Mouse (Mus musculus): Measurements from ENCODE around the gene Abhd10. TPM values are rescaled to one million over a fixed set of nuclear protein-coding genes. Genes with fewer than 3 reads are reported as not detected.
A peak's percentile ranks its signal among the peaks of the same experiment; 100 is the strongest.

Abhd10 gene
- polyA plus RNA-seq, 1 experiment from 2014 or later, result 29.3 TPM

DNA sequence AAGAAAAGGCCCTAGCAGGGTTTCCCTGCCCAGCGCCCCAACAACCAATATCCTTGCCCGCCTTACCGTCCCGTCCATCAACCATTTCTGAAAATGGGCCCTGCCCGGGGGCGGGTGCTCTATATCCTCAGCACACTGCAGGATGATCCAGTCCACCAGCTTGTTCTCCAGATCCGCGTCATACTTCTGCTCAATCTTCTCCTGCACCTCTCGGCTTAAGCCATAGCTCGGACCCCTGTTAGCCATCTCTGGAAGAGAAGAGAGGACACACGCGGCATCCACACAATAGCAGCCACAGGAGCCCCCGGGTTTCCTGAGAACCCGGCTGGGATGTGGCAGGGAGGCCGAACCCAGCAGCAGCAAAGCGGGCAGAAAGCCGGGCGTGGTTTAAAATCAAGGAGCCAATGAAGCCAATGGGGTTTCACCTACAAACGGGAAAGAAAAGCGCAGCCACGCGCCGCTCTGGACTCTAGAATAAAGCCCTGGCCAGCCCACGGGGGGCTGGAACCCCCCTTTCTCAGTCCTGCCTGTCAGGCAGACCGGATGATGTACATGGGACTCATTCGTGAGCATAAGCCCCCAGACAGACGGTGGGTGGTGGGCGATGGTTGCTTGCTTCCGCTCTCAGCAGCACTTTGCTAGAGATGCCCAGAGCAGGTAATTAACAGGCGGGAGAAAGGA, 18.6 kb downstream of the Abhd10 start, which contains the start of gene Tagln3:
Gene Tagln3 (minus strand): TSS at position 548 of the 681 bp plus-strand sequence.
- peak; percentile 44 for ATAC-seq (ENCODE audit: insufficient read depth, low FRiP score, low read depth)
- no peaks in the 10 kb centered on the region for H3K36me3 ChIP-seq
- H3K4me2 ChIP-seq, result peak within 1 kb of the TSS; percentile 92
- H3K27ac ChIP-seq, result no peak within 1 kb of the TSS
- peaks cover 12% of the 10 kb centered on the region; the same call in 1 of the 2 replicates for H3K4me1 ChIP-seq
- H3K4me3 ChIP-seq (replicated peaks), result peak within 1 kb of the TSS; percentile 50
- WGBS, result 2% methylated on average over 30 of the region's 30 CpGs
- no peaks in the 10 kb centered on the region for H3K27me3 ChIP-seq (replicated peaks)
- peak within 1 kb of the TSS; percentile 32; the same call in 1 of the 2 replicates for H3K9ac ChIP-seq
- H3K9me3 ChIP-seq, result no peaks in the 10 kb centered on the region

DNA sequence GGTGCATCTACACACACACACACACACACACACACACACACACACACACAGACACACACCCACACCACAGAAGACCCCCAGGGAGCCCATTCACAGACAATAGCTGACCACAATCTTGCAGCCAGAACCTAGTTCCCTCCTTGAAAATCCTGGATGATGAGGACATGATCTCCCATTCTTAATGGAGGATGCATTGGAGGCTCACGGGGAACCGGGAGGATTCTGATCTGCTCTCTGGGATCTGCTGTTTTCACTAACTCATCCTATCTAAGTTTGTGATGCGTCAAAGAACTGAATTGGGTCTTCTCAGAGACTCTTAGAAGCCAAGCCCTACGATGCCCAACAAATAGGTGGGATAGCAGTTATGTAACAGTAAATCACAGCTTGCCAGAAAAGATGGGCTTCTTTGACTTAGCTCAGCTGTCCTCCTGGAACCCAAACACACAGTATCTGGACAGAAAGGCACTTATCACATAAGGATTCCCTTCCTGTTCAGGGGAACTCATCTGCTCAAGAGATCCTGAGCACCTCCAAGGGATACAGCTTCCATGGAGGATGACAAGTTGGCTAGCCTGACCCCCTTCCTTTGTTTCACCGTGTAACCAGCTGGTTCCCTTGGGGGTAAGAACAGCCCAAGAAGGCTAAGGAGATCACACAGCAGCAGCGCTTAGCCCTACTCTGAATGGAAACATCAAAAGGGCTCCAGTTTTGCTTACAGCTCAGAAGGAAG, 19.4 kb downstream of the Abhd10 start:
- 53% methylated on average over 6 of the region's 6 CpGs for WGBS
- Histone ChIP-seq H3K4me3 (replicated peaks) (peak overlapping the region; percentile 50), H3K4me2 (peak overlapping the region; percentile 92), H3K27me3 (replicated peaks) (no peaks in the 10 kb centered on the region), H3K36me3 (no peaks in the 10 kb centered on the region), H3K4me1 (peaks cover 12% of the 10 kb centered on the region; the same call in 1 of the 2 replicates), H3K27ac (no peak overlapping the region), H3K9me3 (no peaks in the 10 kb centered on the region), H3K9ac (no peak overlapping the region)
- ATAC-seq (ENCODE audit: insufficient read depth, low FRiP score, low read depth), result no peak

- no peaks in the 10 kb centered on the region for H3K27me3 ChIP-seq (replicated peaks)
- no peak overlapping the region for H3K27ac ChIP-seq
- H3K4me2 ChIP-seq, result no peak overlapping the region
- WGBS, result 72% methylated on average over 3 of the region's 3 CpGs
- no peaks in the 10 kb centered on the region for H3K9me3 ChIP-seq
- H3K9ac ChIP-seq, result no peak overlapping the region
- peaks cover 12% of the 10 kb centered on the region; the same call in 1 of the 2 replicates for H3K4me1 ChIP-seq
- H3K4me3 ChIP-seq (replicated peaks), result no peak overlapping the region
- H3K36me3 ChIP-seq, result no peaks in the 10 kb centered on the region
- ATAC-seq (ENCODE audit: insufficient read depth, low FRiP score, low read depth), result no peak
These were observed 20.2 kb downstream of the Abhd10 start for GRCm38 (mm10) chr16:45722460-45722951.

- Histone ChIP-seq H3K36me3 (no peaks in the 10 kb centered on the region), H3K4me1 (peaks cover 12% of the 10 kb centered on the region; the same call in 1 of the 2 replicates), H3K9me3 (no peaks in the 10 kb centered on the region), H3K9ac (no peak overlapping the region), H3K4me2 (no peak overlapping the region), H3K27ac (no peak overlapping the region), H3K27me3 (replicated peaks) (no peaks in the 10 kb centered on the region), H3K4me3 (replicated peaks) (no peak overlapping the region)
- WGBS, result 72% methylated on average over 10 of the region's 10 CpGs
- ATAC-seq (ENCODE audit: insufficient read depth, low FRiP score, low read depth), result no peak
These were observed 22.6 kb downstream of the Abhd10 start for GRCm38 (mm10) chr16:45720022-45720630.

DNA sequence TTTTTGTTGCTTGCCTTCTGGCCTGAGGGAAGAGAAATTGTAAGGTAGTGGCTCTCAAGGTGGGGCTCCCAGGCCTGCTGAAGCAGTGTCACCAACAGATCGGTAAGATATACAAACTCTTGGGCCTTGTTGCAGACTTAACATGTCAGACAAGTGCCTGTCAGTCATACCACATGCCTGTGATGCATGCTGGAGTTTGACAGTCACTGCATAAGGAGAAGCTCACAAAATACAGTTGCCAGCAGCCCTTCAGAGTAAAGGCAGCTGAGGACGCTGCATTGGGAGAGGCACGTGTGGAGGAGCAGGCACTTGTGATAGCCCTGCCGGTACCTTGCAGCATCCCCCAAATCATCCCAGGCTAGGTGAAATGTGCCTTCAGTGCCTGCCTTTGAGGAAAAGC, 24.5 kb downstream of the Abhd10 start:
- no peaks in the 10 kb centered on the region for H3K9me3 ChIP-seq
- ATAC-seq (ENCODE audit: insufficient read depth, low FRiP score, low read depth), result no peak
- 89% methylated on average over 4 of the region's 4 CpGs for WGBS

GRCm38 (mm10) chr16:45714489-45715150, 28.1 kb downstream of the Abhd10 start:
- Histone ChIP-seq H3K4me3 (replicated peaks) (no peak overlapping the region), H3K9ac (no peak overlapping the region), H3K9me3 (no peaks in the 10 kb centered on the region), H3K27ac (no peak overlapping the region), H3K4me2 (no peak overlapping the region), H3K27me3 (replicated peaks) (no peaks in the 10 kb centered on the region), H3K4me1 (no peaks in the 10 kb centered on the region), H3K36me3 (no peaks in the 10 kb centered on the region)
- no peak for ATAC-seq (ENCODE audit: insufficient read depth, low FRiP score, low read depth)
- 75% methylated on average over 5 of the region's 5 CpGs for whole genome bisulfite sequencing

More for the DNA sequence above, 24.5 kb downstream of the Abhd10 start:
- no peak overlapping the region for H3K27ac ChIP-seq
- H3K36me3 ChIP-seq, result no peaks in the 10 kb centered on the region
- H3K9ac ChIP-seq, result no peak overlapping the region
- no peaks in the 10 kb centered on the region for H3K4me1 ChIP-seq
- H3K4me3 ChIP-seq (replicated peaks), result no peak overlapping the region
- no peaks in the 10 kb centered on the region for H3K27me3 ChIP-seq (replicated peaks)
- H3K4me2 ChIP-seq, result no peak overlapping the region

DNA sequence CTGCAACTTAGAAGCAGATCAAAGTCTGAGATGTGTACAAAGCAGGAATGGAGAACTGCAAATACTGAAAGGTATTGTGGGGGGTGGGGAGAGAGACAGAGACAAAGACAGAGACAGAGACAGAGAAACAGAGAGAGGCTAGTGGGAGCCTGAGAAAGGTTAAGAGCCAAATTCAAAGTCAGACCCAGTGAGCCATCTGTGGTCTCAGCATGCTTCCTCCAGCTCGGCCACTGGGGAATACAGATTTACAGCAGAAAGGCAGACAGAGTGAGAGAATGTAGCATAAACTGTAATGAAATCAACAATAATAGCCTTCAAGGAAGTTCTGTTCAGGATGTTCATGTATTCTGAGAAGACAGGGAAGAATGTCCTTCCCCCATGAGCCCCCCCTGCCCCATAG, 28.9 kb downstream of the Abhd10 start:
- H3K27me3 ChIP-seq (replicated peaks), result no peaks in the 10 kb centered on the region
- H3K4me3 ChIP-seq (replicated peaks), result no peak overlapping the region
- no peak for ATAC-seq (ENCODE audit: insufficient read depth, low FRiP score, low read depth)
- no peaks in the 10 kb centered on the region for H3K36me3 ChIP-seq
- H3K9ac ChIP-seq, result no peak overlapping the region
- H3K9me3 ChIP-seq, result no peaks in the 10 kb centered on the region
- no peak overlapping the region for H3K4me2 ChIP-seq
- 82% methylated on average over 1 of the region's 1 CpGs for WGBS
- H3K27ac ChIP-seq, result no peak overlapping the region
- H3K4me1 ChIP-seq, result no peaks in the 10 kb centered on the region

- Histone ChIP-seq H3K4me1 (no peaks in the 10 kb centered on the region), H3K36me3 (no peaks in the 10 kb centered on the region), H3K4me2 (no peak overlapping the region), H3K9me3 (no peaks in the 10 kb centered on the region), H3K27ac (no peak overlapping the region), H3K27me3 (replicated peaks) (no peaks in the 10 kb centered on the region), H3K4me3 (replicated peaks) (no peak overlapping the region), H3K9ac (no peak overlapping the region)
- ATAC-seq (ENCODE audit: insufficient read depth, low FRiP score, low read depth), result no peak
- WGBS, result 77% methylated on average over 5 of the region's 5 CpGs
These were observed 29.5 kb downstream of the Abhd10 start for GRCm38 (mm10) chr16:45713261-45713660.

DNA sequence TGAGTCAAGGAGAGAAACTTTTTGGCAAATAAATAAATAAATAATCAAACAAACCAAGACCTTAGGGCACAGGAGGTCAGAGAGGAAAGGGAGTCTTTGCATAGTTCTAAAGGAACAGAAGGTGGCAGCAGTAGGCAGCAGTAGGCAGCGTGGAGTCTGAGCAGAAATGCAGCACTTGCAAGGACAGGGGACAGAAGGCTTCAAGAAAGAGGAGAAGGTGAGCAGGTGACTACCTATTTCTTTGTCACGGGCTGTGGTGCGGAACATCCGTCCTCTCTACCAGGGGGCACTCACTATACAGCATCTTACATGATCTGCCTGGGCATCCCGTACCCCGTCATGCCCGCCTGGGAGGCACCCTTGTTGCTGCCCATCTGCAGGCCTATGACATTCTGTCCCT, 31.5 kb downstream of the Abhd10 start:
- no peak overlapping the region for H3K4me2 ChIP-seq
- no peak overlapping the region for H3K4me3 ChIP-seq (replicated peaks)
- no peaks in the 10 kb centered on the region for H3K4me1 ChIP-seq
- no peaks in the 10 kb centered on the region for H3K9me3 ChIP-seq
- no peak overlapping the region for H3K9ac ChIP-seq
- H3K36me3 ChIP-seq, result no peaks in the 10 kb centered on the region
- no peak overlapping the region for H3K27ac ChIP-seq
- WGBS, result 70% methylated on average over 7 of the region's 7 CpGs
- H3K27me3 ChIP-seq (replicated peaks), result no peaks in the 10 kb centered on the region
- no peak for ATAC-seq (ENCODE audit: insufficient read depth, low FRiP score, low read depth)

DNA sequence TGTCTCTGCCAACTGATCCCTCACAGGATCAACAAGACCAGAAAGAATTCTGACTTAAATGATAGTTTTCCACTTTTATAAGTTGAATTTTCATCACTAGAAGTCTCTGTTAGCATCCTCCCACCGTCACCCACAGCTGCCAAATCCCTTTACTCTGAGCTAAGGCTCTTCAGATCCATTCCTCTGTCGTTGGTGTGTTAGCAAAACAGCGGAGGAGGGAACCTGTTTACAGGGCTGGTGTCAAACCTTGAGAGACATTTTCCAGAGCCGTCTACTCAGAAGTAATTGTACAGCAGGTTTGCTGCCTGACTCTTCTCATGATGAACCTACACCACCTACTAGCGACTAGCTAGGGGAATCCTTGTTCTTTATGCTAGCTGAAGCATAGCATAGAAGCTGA, 43.5 kb downstream of the Abhd10 start:
- Histone ChIP-seq H3K4me2 (no peak overlapping the region), H3K27me3 (replicated peaks) (no peaks in the 10 kb centered on the region), H3K27ac (no peak overlapping the region), H3K4me1 (no peaks in the 10 kb centered on the region), H3K9me3 (no peaks in the 10 kb centered on the region), H3K9ac (no peak overlapping the region), H3K36me3 (no peaks in the 10 kb centered on the region), H3K4me3 (replicated peaks) (no peak overlapping the region)
- ATAC-seq (ENCODE audit: insufficient read depth, low FRiP score, low read depth), result no peak
- 47% methylated on average over 5 of the region's 5 CpGs for WGBS

DNA sequence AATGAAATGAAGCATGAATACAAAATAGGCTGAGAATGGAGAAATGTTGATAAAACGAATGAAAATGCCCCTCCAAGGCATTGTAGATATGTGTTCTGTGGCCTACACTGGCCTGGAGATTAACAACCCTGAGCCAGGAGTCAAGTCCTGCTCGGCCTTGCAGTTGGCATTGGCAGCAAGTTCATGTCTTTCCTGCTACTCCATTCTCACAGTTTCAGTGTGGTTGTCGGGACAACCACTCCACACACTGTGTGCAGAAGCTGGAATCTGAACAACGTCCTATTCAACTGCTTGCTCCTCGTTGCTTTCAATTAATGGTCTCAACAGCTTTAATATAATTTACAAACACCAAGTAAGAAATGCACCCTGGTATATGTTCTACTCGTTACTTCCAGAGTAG, 44.8 kb downstream of the Abhd10 start:
- Histone ChIP-seq H3K4me3 (replicated peaks) (no peak overlapping the region), H3K4me2 (no peak overlapping the region), H3K9ac (no peak overlapping the region), H3K27ac (no peak overlapping the region), H3K27me3 (replicated peaks) (no peaks in the 10 kb centered on the region), H3K36me3 (no peaks in the 10 kb centered on the region), H3K4me1 (no peaks in the 10 kb centered on the region), H3K9me3 (no peaks in the 10 kb centered on the region)
- ATAC-seq (ENCODE audit: insufficient read depth, low FRiP score, low read depth), result no peak
- 75% methylated on average over 6 of the region's 6 CpGs for WGBS
